Mouse (Mus musculus): ENCODE measurements at regions not wholly inside any gene's neighbourhood (a gene's known extent, or its start where the extent isn't known, plus 50 kb on each side); places are given as distances from the start of the nearest gene placed in this dataset.
A peak's percentile ranks its signal among the peaks of the same experiment; 100 is the strongest.

DNA sequence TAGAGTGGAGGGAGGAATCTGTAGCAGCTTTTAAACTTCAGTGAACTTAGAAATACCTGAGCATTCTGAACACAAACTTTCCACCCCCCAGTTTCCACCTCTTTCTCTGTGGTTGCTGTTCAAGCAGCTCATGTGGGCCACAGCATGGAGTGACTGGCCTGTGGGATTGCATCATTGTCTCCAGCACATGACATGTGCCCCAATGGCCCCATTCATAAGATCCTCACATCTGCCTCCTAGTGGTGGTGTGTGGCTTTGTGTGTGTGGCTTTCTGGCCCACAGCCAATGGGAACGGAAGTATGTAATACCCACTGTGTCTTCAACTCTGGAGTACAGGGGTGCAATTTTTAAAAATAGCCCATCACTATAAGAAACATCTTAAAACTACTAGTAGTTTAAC is 223.0 kb downstream of the Nkx6-1 start:
- peak; percentile 42 for TF ChIP-seq CTCF (IDR thresholded peaks at IDR 0.05; ENCODE audit: low read depth)
- Histone ChIP-seq H3K9ac (replicated peaks; ENCODE audit: low read length) (no peak overlapping the region), H3K36me3 (ENCODE audit: insufficient read depth, low read length) (no peaks in the 10 kb centered on the region), H3K4me1 (ENCODE audit: insufficient read depth, low read length) (no peaks in the 10 kb centered on the region), H3K27ac (no peak overlapping the region), H3K4me2 (ENCODE audit: low read depth, low read length) (no peak overlapping the region), H3K4me3 (ENCODE audit: low read length) (no peak overlapping the region), H3K9me3 (ENCODE audit: low read length) (no peaks in the 10 kb centered on the region), H3K27me3 (ENCODE audit: insufficient read depth, low read length) (peaks cover under 1% of the 10 kb centered on the region; the same call in 1 of the 2 replicates)
- WGBS, result 68% methylated on average over 1 of the region's 1 CpGs
- no peak for DNase-seq (ENCODE audit: low spot score)
- no peak for ATAC-seq

DNA sequence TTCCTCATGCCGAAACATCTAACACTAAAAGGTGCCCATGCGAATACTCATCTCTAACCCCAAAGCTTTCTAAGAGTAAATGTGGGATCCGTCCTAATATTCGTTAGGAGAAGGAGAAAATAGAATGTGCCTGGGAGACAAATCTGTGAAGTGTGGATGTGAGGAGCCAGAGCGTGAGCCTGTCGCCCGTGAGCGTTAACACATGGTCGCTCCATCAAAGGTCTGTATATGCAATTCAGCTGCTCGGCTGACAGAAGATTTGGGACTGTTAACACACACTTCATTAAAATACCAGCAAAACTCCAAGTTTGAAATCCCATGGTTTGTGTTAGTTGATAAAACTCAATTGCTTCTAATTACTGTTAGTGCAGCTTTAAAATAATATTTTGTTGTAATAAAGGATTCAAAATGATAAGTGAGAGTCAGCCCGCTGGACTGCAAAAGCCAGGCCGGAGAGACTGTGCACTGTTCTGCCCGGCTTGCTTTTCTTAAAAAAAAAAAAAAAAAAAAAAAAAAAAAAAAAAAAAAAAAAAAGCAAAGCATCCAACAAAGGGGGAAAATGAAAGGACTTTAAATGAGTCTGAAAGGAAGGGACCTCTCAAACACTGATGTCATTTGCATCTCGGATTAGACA is 227.0 kb downstream of the Nkx6-1 start:
- DNase-seq (ENCODE audit: low spot score), result no peak
- no peak for TF ChIP-seq CTCF (IDR thresholded peaks at IDR 0.05; ENCODE audit: low read depth)
- H3K4me2 ChIP-seq (ENCODE audit: low read depth, low read length), result no peak overlapping the region
- H3K4me3 ChIP-seq (ENCODE audit: low read length), result no peak overlapping the region
- no peaks in the 10 kb centered on the region for H3K9me3 ChIP-seq (ENCODE audit: low read length)
- H3K9ac ChIP-seq (replicated peaks; ENCODE audit: low read length), result no peak overlapping the region
- 77% methylated on average over 14 of the region's 14 CpGs for WGBS
- no peak overlapping the region for H3K27ac ChIP-seq
- no peaks in the 10 kb centered on the region for H3K27me3 ChIP-seq (ENCODE audit: insufficient read depth, low read length)
- H3K36me3 ChIP-seq (ENCODE audit: insufficient read depth, low read length), result no peaks in the 10 kb centered on the region
- no peak for ATAC-seq
- H3K4me1 ChIP-seq (ENCODE audit: insufficient read depth, low read length), result no peaks in the 10 kb centered on the region

GRCm38 (mm10) chr5:101426067-101426771 is 238.6 kb downstream of the Nkx6-1 start:
- Histone ChIP-seq H3K4me2 (ENCODE audit: low read depth, low read length) (peak overlapping the region; percentile 41), H3K36me3 (ENCODE audit: insufficient read depth, low read length) (no peaks in the 10 kb centered on the region), H3K27me3 (ENCODE audit: insufficient read depth, low read length) (no peaks in the 10 kb centered on the region; the same call in none of the 2 replicates), H3K4me1 (ENCODE audit: insufficient read depth, low read length) (peaks cover 8% of the 10 kb centered on the region; the same call in 1 of the 2 replicates), H3K9me3 (ENCODE audit: low read length) (no peaks in the 10 kb centered on the region), H3K27ac (no peak overlapping the region), H3K4me3 (ENCODE audit: low read length) (peak overlapping the region; percentile 8; the same call in 1 of the 2 replicates), H3K9ac (replicated peaks; ENCODE audit: low read length) (no peak overlapping the region)
- peak; percentile 91 for ATAC-seq
- TF ChIP-seq CTCF (IDR thresholded peaks at IDR 0.05; ENCODE audit: low read depth), result no peak
- peak; percentile 78 for DNase-seq (ENCODE audit: low spot score)
- WGBS, result 15% methylated on average over 13 of the region's 13 CpGs

GRCm38 (mm10) chr5:101384316-101384715 is 280.5 kb downstream of the Nkx6-1 start:
- no peak overlapping the region for H3K27ac ChIP-seq
- no peaks in the 10 kb centered on the region for H3K27me3 ChIP-seq (ENCODE audit: insufficient read depth, low read length)
- H3K4me1 ChIP-seq (ENCODE audit: insufficient read depth, low read length), result no peaks in the 10 kb centered on the region
- TF ChIP-seq CTCF (IDR thresholded peaks at IDR 0.05; ENCODE audit: low read depth), result no peak
- no peak overlapping the region for H3K4me2 ChIP-seq (ENCODE audit: low read depth, low read length)
- no peaks in the 10 kb centered on the region for H3K36me3 ChIP-seq (ENCODE audit: insufficient read depth, low read length)
- WGBS, result 54% methylated on average over 5 of the region's 5 CpGs
- DNase-seq (ENCODE audit: low spot score) (peak; percentile 10), ATAC-seq (no peak)
- H3K4me3 ChIP-seq (ENCODE audit: low read length), result no peak overlapping the region
- H3K9ac ChIP-seq (replicated peaks; ENCODE audit: low read length), result no peak overlapping the region
- H3K9me3 ChIP-seq (ENCODE audit: low read length), result no peaks in the 10 kb centered on the region

DNA sequence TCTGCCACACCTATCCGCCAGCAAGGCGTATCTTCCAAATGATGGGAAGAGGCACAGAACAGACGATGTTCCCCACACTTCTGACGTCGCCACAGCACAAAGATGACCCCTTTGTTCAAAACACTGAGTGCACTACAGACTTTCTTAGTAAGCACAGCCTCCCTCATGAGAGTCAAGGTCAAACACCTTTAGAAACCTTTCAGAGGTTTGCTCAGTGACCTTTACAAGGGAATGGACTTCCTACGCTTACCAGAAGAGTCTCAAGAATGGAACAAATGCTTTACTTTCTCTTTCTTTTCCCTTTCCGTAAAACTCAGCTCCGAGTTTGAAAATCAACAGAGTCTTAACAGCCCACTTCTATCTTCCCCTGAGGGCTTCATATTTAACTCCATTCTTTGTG is 283.4 kb downstream of the Nkx6-1 start:
- no peak for TF ChIP-seq CTCF (IDR thresholded peaks at IDR 0.05; ENCODE audit: low read depth)
- Histone ChIP-seq H3K4me3 (ENCODE audit: low read length) (no peak overlapping the region), H3K4me2 (ENCODE audit: low read depth, low read length) (no peak overlapping the region), H3K27me3 (ENCODE audit: insufficient read depth, low read length) (no peaks in the 10 kb centered on the region), H3K9ac (replicated peaks; ENCODE audit: low read length) (no peak overlapping the region), H3K36me3 (ENCODE audit: insufficient read depth, low read length) (no peaks in the 10 kb centered on the region), H3K27ac (no peak overlapping the region), H3K9me3 (ENCODE audit: low read length) (no peaks in the 10 kb centered on the region), H3K4me1 (ENCODE audit: insufficient read depth, low read length) (no peaks in the 10 kb centered on the region)
- no peak for ATAC-seq
- 76% methylated on average over 8 of the region's 8 CpGs for WGBS
- no peak for DNase-seq (ENCODE audit: low spot score)

GRCm38 (mm10) chr5:101376657-101377056 is 288.1 kb downstream of the Nkx6-1 start:
- WGBS, result 89% methylated on average over 6 of the region's 6 CpGs
- Histone ChIP-seq H3K9me3 (ENCODE audit: low read length) (no peaks in the 10 kb centered on the region), H3K4me3 (ENCODE audit: low read length) (no peak overlapping the region), H3K9ac (replicated peaks; ENCODE audit: low read length) (no peak overlapping the region), H3K36me3 (ENCODE audit: insufficient read depth, low read length) (no peaks in the 10 kb centered on the region), H3K4me2 (ENCODE audit: low read depth, low read length) (no peak overlapping the region), H3K27me3 (ENCODE audit: insufficient read depth, low read length) (no peaks in the 10 kb centered on the region), H3K4me1 (ENCODE audit: insufficient read depth, low read length) (no peaks in the 10 kb centered on the region), H3K27ac (no peak overlapping the region)
- TF ChIP-seq CTCF (IDR thresholded peaks at IDR 0.05; ENCODE audit: low read depth), result no peak
- ATAC-seq, result no peak
- DNase-seq (ENCODE audit: low spot score), result no peak

DNA sequence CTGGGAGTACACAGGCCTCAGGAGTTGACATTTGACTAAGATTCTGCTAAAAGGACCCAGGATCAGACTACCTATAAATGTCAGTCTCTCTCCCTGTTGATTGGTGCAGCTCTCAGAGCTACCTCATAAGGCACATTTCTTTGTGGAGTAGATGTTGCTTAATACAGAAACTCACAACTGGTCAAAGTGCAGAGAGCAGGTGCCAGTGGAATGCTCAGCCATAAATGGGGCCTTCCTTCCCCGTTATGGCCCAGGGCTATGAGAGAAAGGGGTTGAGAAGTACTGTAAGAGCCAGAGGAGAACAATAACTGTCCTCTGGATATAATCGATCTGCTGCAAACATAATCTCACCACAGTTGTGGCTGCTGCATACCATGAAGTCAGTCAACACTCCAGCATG is 290.7 kb downstream of the Nkx6-1 start:
- Histone ChIP-seq H3K9me3 (ENCODE audit: low read length) (no peaks in the 10 kb centered on the region), H3K4me3 (ENCODE audit: low read length) (no peak overlapping the region), H3K4me1 (ENCODE audit: insufficient read depth, low read length) (no peaks in the 10 kb centered on the region), H3K27me3 (ENCODE audit: insufficient read depth, low read length) (0 out of 2 replicates have a peak, but pooled peaks cover 4% of the 10 kb centered on the region), H3K27ac (no peak overlapping the region), H3K36me3 (ENCODE audit: insufficient read depth, low read length) (no peaks in the 10 kb centered on the region), H3K4me2 (ENCODE audit: low read depth, low read length) (no peak overlapping the region), H3K9ac (replicated peaks; ENCODE audit: low read length) (no peak overlapping the region)
- DNase-seq (ENCODE audit: low spot score), result no peak
- ATAC-seq, result no peak
- 89% methylated on average over 2 of the region's 2 CpGs for WGBS
- TF ChIP-seq CTCF (IDR thresholded peaks at IDR 0.05; ENCODE audit: low read depth), result no peak

All from hindbrain, postnatal 0 days (tissue).